20 mouse cellular contexts compared by ENCODE assay signal in genomic region chr10:70197601-70198000, GRCm38 (mm10). TPM values are rescaled to one million over a fixed set of nuclear protein-coding genes. Genes with fewer than 3 reads are reported as not detected.
DNase-seq lines count a peak whose midpoint lies in the region; ATAC-seq and TF ChIP-seq lines count a peak whose summit lies in the region.
"Had no signal": no experiment of that assay in that cellular context is flagged by ENCODE, and none has a peak within 500 bp of the region (broad histone marks: within the 10 kb centered on the region; RNA-seq: fewer than 3 reads in every experiment).

No protein-coding gene starts in this region.

- no peak for TF ChIP-seq POLR2A in bone marrow macrophage, adult 2 months (IDR thresholded peaks at IDR 0.05; ENCODE audit: borderline replicate concordance, low read depth, low read length)

- peaks cover 62% of the 10 kb centered on the region for H3K4me1 ChIP-seq in bone marrow macrophage, adult 2 months (ENCODE audit: control insufficient read depth, insufficient read depth, low read length)

- 91% methylated on average over 2 of the region's 2 CpGs for WGBS in macrophage (ENCODE audit: missing documents)

- H3K27ac ChIP-seq in gastrocnemius, adult 2 months = peak overlapping the region; percentile 64
- peak overlapping the region; percentile 90 for H3K27ac ChIP-seq in bone marrow macrophage, adult 2 months (ENCODE audit: insufficient read depth, low read depth, low read length)
- H3K27ac ChIP-seq in macrophage = peak overlapping the region; percentile 94
- H3K27ac ChIP-seq: embryonic facial prominence, embryonic 12.5 days; forebrain, embryonic 15.5 days; heart, embryonic 13.5 days; hindbrain, embryonic 13.5 days; hindbrain, postnatal 0 days had no signal

- TF ChIP-seq CTCF in gastrocnemius, adult 2 months (IDR thresholded peaks at IDR 0.05) = no peak
- no peak for TF ChIP-seq CTCF in bone marrow macrophage, adult 2 months (IDR thresholded peaks at IDR 0.05; ENCODE audit: low read depth, low read length)

- intact Hi-C loops in gastrocnemius, adult 2 months (cut with DNase I) = loop anchor here (2.0 kb wide), 1 partner anchor 99 kb away; no protein-coding TSS in a partner anchor
- intact Hi-C loops in gastrocnemius, postnatal 14 days (cut with DNase I; ENCODE audit: low total_unique reads) = loop anchor here (5.0 to 10.0 kb wide), 2 partner anchors 57 to 100 kb away; no protein-coding TSS in a partner anchor

- H3K4me3 ChIP-seq in gastrocnemius, adult 2 months = no peak overlapping the region
- no peak overlapping the region for H3K4me3 ChIP-seq in bone marrow macrophage, adult 2 months (ENCODE audit: insufficient read depth, low read length)
- H3K4me3 ChIP-seq in macrophage (ENCODE audit: inconsistent target) = no peak overlapping the region
- H3K4me3 ChIP-seq: embryonic facial prominence, embryonic 12.5 days; forebrain, embryonic 15.5 days; heart, embryonic 13.5 days; hindbrain, embryonic 13.5 days had no signal

- no peaks in the 10 kb centered on the region for H3K79me2 ChIP-seq in macrophage (ENCODE audit: inconsistent target)

- no peaks in the 10 kb centered on the region for H3K36me3 ChIP-seq in macrophage (ENCODE audit: inconsistent target)

- DNase-seq in gastrocnemius, adult 2 months = no peak
- DNase-seq in gastrocnemius, postnatal 14 days = no peak
- DNase-seq in left cerebral cortex, adult 11 months (ENCODE audit: low spot score) = no peak
- no peak for DNase-seq in adrenal gland, postnatal 36 days
- DNase-seq: adrenal gland, adult 8-10 months; B cell, adult 2 months; cerebellum, adult 18-20 months; cerebellum, postnatal 10 days; gastrocnemius, postnatal 10 days had no signal

- 0 out of 2 replicates have a peak, but pooled peaks have one; percentile 38 for ATAC-seq in monocyte, adult 5-6 weeks (replicated peaks; ENCODE audit: insufficient number of reproducible peaks, low FRiP score, low TSS enrichment, poor library complexity, severe bottlenecking)
- ATAC-seq: CD4-positive, CD25-positive, alpha-beta regulatory T cell, adult 4 months; forebrain, embryonic 15.5 days; hindbrain, postnatal 0 days had no signal

RNA-seq across cellular contexts. Expression of gene Mrln, which starts 6.9 kb away (rescaled TPM):
- 100 to 1,000 TPM; 201 to 276 TPM for total RNA-seq in gastrocnemius, adult 2 months (2021)
- 100 to 1,000 TPM in 1 of 2 experiments, 10 to 100 TPM in 1; 97.0 to 105 TPM for total RNA-seq in gastrocnemius, postnatal 14 days (2021)
- polyA plus RNA-seq in bone marrow macrophage, adult 2 months (2012; ENCODE audit: insufficient read depth, insufficient read length, missing spikeins) = 2.1 TPM in 1 of 2 replicates, not detected in the other
- not detected for total RNA-seq in macrophage (2018; cell fraction: chromatin; rRNA removed)
- total RNA-seq in macrophage (2018; cell fraction: cytosol; rRNA removed) = under 1 TPM in 2 of 26 experiments, not detected in 24; 0.51 to 0.71 TPM
- total RNA-seq in macrophage (2018; cell fraction: nucleus; rRNA removed) = not detected
- polyA plus RNA-seq in macrophage (2018) = not detected in 3 replicates
- total RNA-seq in monocyte, adult 5-6 weeks (2017) = not detected in 3 replicates
- not detected for total RNA-seq in adrenal gland, postnatal 36 days (2021)
- polyA plus RNA-seq: CD4-positive, CD25-positive, alpha-beta regulatory T cell, adult 4 months; G1E; heart, postnatal 0 days had no signal

RNA-seq across cellular contexts. Expression of gene Slc16a9, which starts 47.3 kb away (rescaled TPM):
- 1 to 10 TPM; 5.0 to 9.6 TPM for total RNA-seq in gastrocnemius, adult 2 months (2021)
- 1 to 10 TPM; 5.9 to 6.0 TPM for total RNA-seq in gastrocnemius, postnatal 14 days (2021)
- 0.34 and 0.43 TPM in 2 replicates for polyA plus RNA-seq in bone marrow macrophage, adult 2 months (2012; ENCODE audit: insufficient read depth, insufficient read length, missing spikeins)
- 1 to 10 TPM in 14 of 26 experiments, under 1 TPM in 9, not detected in 3; 0.20 to 4.8 (median 1.8) TPM for total RNA-seq in macrophage (2018; cell fraction: chromatin; rRNA removed)
- total RNA-seq in macrophage (2018; cell fraction: cytosol; rRNA removed) = 10 to 100 TPM in 1 of 26 experiments, 1 to 10 TPM in 25; 3.7 to 10.9 (median 6.4) TPM
- total RNA-seq in macrophage (2018; cell fraction: nucleus; rRNA removed) = 1 to 10 TPM; 1.6 to 9.5 (median 4.2) TPM
- 4.7 to 8.9 TPM (median 7.9 TPM) in 3 replicates for polyA plus RNA-seq in macrophage (2018)
- not detected in 3 replicates for total RNA-seq in monocyte, adult 5-6 weeks (2017)
- 10 to 100 TPM in 1 of 2 experiments, 1 to 10 TPM in 1; 5.5 to 12.9 TPM for total RNA-seq in adrenal gland, postnatal 36 days (2021)
- polyA plus RNA-seq: CD4-positive, CD25-positive, alpha-beta regulatory T cell, adult 4 months; G1E had no signal

Comparison
In these comparisons a context has a peak if more than half of its experiments do, and no peak if none do; other contexts are left out.
1. RNA of gene Mrln, which starts 6.9 kb away (total RNA-seq): 201 to 276 TPM in gastrocnemius, adult 2 months and 97.0 to 105 TPM in gastrocnemius, postnatal 14 days; not detected in adrenal gland, postnatal 36 days and not detected in monocyte, adult 5-6 weeks; every median in the first group is over 10 times any median in the second.
2. Peak in every context shown above with its lines, with median percentiles within 50 percentile points of each other: H3K27ac ChIP-seq.